Mouse (Mus musculus) monocyte, adult 5-6 weeks (primary cell): ENCODE results near the gene 4930503B20Rik. TPM values are rescaled to one million over a fixed set of nuclear protein-coding genes. Genes with fewer than 3 reads are reported as not detected.

Experiments used
- ATAC-seq: fragments of 153-309, 156-312 bp; replicated peaks from 2 replicates; pipeline ENCODE4 v1.8.0; 2017; ENCODE audit warnings: mild to moderate bottlenecking; ENCODE audit not compliant: low TSS enrichment, insufficient number of reproducible peaks, severe bottlenecking, poor library complexity, low FRiP score
- total RNA-seq: library from RNA; stranded (forward); fragments of 200-1000, 200-491, 200-594 nt; gene quantifications from 3 replicates; pipeline ENCODE4 v1.2.3, GENCODE M21; 2017

The 4930503B20Rik gene
- total RNA-seq, 1 experiment from 2014 or later, result 1.6 TPM

DNA sequence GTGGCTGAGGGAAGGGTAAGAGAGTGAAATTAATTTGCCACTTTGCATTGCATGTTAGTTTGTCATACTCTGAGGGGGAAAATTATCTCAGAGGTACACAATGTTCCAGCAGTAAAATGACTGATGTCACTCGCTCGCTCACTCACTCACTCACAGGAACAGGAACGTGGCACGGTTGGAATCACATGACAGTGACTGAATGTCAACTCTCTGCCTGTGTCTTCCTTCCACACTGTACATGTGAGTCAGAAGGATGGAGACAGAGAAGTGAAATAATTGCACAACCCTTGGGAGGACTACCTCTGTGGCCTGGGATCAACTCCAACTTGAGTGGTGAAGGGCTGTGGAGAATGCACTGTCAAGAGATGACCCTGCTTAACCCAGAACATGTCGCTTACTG lies 6.3 kb upstream of the 4930503B20Rik start:
- ATAC-seq, result peak; percentile 61

DNA sequence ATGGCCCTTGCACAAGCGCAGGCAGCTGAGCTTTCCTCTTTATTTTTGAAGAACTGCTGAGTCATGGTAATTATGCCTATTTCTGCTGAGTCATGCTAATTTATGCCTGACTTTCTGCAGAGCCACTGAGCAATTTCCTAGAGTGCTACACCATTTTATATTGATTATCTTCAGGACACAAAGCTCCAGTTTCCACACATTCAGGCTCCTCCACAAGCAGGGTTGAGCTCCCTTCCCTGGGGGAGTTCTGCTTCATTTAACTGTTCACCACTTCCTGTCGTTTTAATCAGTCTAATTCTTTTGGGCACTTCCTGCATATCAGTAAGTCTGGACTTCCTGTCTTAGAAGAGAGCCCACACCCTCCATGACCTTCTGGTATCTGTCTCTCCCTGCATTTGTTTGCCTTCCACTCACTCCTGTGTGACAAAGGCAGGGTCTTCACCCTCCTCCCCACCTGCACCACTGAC lies 4.0 kb upstream of the 4930503B20Rik start:
- 0 out of 2 replicates have a peak, but pooled peaks have one; percentile 55 for ATAC-seq

DNA sequence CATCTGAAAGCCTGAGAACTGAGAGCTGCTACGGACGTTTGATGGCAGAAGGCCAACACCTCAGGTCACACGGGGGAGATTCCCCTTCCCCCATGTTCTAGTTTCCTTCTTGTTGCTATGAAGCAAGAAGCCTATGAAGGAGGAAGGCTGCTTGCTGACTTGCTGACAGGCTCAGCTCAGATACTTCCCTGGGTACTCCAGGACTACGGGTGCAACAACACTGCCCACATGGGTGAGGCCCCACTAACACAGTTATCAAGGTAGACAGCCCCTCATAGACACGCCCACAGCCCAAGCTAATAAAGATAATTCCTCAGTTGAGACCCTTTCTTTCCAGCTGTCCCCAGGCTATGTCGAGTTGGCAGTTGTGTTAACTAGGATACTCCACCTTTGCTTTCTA lies 2.6 kb upstream of the 4930503B20Rik start:
- no peak for ATAC-seq

DNA sequence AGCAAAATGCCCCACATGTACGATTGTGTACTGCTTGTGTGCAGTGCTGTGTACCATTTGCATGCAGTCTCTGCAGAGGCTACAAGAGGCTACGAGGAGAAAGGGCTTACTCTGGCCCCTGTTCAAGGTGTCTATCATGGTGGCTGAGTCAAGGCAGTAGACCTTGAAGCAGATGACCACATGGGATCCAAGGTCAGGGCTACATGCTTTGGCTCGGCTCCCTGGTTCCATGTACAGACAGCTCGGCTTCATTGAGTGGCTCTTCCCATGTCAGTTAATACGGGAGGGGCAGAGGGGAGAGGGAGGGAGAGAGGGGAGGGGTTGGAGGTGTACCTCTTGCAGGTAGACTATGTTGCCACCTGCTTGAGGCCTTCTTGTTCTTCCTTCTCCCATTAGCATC lies 1.3 kb upstream of the 4930503B20Rik start:
- no peak for ATAC-seq

DNA sequence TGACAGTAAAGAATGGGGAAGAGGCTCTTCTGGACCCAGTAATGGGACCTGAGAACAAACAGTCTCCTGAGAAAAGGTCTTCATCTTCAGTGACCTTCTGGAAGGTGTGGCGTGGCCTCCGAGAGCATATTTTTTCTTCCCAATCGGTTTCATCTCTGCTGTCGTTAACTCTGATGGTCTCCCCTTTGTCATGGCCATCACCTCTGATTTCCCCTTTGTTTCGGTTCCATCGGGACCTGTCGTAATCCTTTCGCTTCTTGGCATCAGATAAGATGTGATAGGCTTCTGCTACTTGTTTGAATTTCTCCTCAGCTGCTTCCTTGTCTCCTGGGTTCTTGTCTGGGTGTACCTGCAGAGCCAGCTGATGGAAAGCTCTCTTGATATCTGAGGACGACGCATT lies 401 bp downstream of the 4930503B20Rik start:
- no peak for ATAC-seq

DNA sequence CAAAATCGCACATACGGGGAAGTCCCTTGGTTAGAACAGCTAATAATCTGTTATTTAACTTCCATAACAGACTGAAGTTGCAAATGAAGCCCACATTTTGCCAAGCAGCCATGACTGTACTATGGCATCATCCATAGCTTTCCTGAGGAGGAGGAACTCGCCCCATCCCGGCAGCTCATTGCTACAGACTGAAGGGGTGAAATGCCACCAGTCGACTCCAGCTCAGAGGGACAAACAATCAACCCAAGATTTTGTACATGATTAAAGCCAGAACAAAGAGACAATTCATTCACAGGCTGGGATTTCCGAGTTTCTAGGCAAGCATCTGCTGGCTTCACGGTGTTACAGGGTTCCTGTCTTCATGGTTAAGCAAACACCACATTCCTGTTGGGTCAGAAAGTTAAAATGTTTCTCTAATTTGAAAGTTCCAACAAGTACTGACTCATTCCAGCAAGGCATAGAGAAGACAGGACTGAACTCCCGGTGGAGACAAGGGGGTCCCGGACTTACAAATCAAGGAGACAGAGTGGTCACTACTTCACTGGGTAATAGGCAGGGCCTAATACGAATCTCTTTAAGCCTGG lies 1.7 kb downstream of the 4930503B20Rik start:
- no peak for ATAC-seq

DNA sequence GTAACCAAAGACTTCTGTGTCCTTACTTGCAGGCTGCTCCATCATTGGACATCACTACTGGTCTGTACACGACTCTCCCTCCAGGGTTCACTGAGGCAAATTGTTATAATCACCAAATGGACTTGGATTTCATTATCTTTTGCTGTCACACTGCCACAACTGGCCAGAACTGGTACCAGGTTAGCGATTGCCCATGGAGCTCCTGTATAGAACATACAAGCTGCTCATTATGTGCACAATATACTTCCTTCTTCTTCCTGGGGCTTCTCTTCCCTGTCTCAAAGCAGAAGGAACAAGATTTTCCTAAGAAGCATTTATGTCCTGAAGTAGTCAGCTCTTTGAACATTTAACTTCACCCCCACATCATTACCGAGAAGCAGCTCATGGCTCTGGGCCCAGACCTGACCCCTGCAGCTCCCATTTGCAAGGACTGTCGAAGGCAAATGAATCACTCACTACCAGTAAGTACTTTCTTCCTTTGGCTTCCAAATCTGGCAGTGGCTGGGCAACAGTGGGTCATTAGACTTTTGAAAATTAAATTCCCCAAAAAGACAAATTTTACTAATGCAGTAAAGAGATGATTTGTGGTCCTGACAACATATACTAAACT lies 9.2 kb downstream of the 4930503B20Rik start:
- no peak for ATAC-seq

DNA sequence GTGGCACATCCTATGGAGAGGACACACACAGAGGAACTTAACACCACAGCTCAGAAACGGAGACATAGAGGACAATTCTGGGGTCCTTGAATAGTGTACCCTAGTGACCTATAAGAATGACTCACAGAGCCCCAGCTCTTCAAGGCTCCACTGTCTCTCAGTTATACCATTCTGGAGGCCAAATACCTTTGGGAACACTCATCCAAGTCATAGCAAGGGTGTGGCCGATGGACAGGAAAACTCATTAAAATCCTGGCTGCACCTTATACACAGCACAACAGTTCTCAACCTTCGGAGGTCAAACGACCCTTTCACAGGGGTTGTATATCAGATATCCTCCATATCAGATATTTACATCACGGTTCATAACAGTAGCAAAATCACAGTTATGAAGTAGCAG lies 18.6 kb downstream of the 4930503B20Rik start:
- no peak for ATAC-seq

DNA sequence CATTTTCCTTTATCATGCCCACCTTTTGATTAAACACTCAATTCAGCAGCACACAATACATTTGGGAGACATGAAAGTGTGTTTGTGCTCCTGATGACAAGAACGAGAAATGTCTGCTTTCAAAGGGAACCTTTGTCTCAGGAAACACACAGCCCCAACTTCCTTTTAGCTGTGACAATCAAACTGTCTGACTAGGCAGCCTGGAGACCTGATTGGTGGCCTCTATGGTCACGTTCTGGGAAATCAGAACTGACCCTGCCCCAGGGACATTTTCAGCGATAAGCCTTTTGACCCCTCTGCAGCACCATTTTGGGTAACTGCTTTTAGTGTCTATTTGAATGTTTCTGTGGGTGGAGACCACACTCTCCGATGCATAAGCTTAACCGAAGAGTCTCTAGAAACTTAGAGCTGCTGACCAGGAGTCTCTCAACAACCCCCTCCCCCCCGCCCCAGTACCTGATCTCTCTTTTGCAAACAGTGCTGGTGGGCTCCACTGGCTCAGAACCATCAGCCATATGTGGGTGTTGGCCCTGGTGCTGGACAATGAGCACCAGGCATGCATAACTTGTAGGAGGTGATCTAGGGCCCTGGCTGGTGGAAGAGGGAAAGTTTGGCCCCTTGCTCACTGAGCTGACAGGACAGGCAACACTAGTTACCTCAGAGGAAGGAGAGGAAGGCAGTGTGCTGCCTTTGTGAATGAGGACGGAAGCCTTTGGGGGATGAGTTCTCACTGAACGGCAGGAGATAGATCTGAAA lies 22.7 kb downstream of the 4930503B20Rik start:
- ATAC-seq, result no peak

DNA sequence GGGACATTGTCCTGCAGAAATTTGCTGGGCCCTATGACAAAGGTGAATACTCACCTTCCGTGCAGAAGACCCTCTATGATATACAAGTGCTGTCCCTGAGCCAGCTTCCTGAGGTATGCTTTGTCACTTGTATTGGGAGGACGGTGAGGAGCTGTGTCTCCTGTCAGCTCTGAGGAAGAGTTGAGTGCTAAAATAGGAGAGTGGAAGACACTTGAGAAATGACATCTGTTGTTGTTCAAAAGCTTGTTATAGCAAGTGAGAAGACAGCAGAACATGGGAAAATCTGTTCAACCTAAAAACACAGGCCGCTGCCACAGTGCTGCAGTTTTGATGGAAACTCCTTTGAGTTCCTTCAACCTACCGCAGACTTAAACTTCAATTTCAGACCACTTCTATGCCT lies 25.4 kb downstream of the 4930503B20Rik start:
- ATAC-seq, result no peak

DNA sequence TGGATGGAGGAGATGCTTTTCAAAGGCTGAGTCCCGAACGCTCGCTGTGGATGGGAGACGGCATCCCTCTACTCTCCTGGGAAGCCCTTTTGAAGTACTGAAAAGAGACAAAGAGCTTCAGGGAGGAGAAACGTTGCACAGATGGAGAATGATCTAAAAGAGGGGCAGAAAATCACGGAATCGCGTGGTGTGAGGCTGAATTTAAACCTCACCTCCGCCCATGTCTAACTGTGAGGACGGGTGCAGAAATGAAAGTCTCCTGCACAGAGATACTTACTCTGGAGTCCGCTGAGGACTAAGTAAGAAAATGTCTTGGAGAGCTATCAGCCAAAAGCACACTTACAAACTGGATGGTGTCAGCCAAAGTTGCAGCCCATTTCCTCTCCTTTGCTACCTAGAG lies 29.2 kb downstream of the 4930503B20Rik start:
- no peak for ATAC-seq

DNA sequence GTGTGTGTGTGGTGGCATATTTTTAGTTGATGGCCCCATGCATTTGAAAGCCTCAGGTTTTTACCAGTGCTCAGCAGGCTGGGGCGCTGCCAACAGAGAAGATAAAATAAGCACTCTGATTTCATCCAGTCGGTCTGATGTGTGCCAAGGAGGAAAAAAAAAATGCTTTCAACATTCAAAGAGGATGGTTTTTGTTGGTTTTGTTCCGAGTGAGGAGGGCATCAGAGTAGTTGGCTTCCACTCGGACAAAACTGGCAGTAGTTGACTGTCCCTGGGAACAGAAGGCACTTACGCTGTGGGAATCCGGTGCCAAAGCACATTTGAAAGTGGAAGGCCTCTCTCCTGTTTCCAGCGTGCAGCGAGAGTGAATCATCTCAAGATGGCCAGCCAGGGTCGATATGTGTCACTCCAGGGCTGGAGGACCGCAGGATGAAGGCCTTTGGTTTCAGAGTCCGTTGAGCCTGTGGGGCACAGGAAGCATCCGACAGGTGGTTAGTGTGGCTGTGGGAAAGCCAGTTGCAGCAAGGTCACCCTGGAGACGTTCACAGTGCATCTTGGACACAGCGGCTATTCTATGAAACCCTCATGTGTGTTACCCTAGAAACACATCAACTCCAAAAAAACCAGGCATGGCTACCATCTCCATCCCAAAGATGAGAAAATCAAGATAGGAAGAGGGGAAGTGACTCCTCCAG lies 30.4 kb downstream of the 4930503B20Rik start:
- ATAC-seq, result no peak

DNA sequence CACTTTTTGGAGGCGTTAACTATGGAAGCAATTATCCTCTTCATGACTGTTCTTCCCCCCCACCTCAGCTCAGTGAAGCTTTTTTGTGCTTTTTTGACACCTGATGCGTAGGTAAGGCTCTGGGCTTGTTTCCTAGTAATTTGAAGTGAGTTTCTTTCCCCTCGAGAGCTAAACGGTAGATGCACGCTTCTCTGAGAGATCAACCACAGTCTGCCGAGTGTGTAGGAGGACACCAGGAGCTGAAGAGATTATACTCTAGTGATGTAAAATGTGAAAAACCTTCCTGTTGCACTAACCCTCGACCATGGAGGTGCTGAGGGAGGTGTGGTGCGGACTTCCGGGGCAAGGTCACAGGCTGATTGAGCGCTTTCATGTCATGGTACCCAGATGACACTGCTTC lies 31.0 kb downstream of the 4930503B20Rik start:
- ATAC-seq, result no peak

DNA sequence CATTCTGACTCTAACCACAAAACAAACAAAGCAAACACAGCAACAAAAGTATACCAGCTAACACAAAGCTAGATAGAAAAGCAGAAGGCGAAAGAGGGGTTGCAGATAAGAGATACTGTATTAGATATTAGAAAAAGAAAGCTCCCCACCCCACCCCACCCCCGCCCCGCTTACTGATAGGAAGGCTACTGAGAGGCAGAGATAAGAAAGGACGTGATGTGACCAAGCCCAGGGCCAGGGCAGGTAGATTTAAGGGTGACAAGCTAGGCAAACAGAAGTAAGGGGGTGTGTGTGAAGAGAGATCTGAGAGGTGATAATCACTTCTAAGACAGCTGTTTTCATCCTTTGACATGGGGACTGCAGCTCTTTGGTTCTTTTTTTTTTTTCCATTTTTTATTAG lies 32.8 kb downstream of the 4930503B20Rik start:
- no peak for ATAC-seq

DNA sequence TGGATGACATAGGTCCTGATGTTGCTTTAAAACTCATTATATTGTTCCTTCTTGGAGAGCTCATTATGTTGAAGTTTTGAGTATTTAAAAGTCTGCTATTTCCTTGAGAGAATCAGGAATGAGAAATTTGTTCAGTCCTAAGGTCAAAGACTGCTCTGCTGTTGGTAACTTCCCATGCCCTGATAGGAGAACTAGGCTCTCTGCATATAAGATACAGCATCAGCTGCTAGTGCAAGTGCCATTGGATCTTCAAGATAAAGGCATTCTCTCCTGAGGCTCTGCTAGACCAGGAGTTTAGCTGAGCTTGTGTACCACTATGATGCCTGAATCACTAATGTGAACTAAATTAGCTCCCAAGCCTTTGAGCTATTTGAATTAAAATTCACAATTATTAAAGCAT lies 33.2 kb downstream of the 4930503B20Rik start:
- no peak for ATAC-seq

DNA sequence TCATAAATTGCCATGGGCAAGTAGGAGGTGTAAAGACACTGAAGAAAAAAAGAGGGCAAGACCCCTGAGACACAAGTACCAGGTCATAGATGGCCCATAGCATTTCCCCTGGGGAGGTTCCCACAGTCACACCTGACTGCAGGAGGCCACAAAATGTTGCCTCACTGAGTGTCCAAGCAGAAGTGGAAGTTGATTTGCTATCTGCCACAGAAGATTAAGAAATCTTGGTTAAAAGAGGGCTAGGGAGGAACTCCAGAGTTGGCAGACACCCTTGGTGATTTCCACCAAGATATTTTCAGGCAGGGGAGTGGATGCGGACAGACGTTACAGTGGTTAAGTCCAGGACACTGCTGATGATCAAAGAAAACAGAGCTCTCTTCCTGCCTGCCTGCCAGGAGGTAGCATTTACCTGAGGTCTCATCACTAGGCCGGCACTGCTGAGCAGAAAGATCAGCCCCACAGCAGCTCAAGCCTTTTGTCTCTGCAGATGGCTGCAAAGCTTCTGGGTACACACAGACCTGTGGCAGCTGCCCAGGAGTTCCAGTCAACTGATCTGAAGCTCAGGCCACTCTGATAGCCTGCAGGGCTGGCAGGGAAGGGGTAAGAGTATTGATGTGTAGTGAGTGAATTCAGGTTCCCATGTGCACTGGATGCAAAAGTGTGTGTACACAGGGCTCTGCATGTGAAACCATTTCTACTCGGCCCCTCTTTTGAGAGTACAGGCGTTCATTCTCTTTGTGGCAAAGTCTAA lies 34.4 kb downstream of the 4930503B20Rik start:
- ATAC-seq, result peak; percentile 70

DNA sequence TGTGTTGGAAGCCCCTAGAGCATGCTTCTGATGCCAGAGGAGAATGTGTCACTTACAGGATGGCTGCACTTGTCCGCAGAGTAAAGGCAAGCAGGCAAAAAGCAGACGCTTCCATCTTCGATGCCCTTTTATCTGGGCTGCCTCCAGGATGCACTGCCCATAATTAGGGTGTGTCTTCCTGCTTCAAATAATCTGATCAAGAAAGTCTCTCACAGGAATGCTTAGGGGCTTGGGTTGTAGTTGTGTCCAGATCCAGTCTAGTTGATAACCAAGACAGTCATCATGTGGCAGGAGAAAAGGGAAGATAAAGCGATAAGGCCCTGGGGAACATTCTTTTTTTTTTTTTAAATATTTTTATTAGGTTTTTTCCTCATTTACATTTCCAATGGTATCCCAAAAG lies 35.6 kb downstream of the 4930503B20Rik start, which contains the start of gene Dnase2b:
Dnase2b (minus strand) TSS at position 101 of the 400 bp plus-strand sequence.
- ATAC-seq, result no peak

DNA sequence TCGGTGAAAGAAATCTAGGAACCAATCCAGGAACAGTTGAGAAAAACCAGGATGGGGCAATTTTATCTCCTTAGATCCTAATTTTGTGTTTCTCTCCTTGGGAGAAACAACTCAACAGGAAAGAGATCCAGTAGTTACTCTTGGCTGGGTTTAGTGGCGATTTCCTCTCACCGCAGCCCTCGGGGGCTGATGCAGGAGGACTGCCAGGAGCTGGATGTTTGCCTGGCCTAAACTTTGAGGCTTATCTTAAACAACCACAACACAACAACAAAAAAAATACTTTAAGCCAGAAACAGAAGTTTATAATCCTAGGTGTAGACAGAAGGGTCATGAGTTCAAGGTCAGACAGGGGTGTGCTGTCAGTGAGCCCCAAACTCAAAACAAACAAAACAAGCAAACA lies 39.3 kb downstream of the 4930503B20Rik start:
- no peak for ATAC-seq

DNA sequence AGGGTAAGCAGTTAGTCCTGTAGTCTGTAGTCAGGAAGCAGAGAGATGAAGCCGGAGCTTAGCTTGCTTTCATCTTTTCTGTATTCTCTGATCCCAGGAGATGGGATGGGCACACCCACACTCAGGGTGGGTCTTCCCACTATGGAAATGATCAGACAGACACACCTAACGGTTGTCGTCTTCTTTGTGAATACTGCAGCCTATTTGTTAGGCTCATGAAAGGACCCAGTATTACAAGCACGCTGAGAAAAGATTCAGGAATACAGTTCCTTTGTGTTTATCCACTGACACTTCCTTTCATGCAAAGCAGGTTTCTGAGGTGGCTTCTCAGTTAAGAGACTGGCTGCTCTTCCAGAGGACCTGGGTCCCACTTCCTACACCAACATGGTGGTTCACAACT lies 39.9 kb downstream of the 4930503B20Rik start:
- no peak for ATAC-seq
